Mouse (Mus musculus): ENCODE data around the gene Lrig2. TPM values are rescaled to one million over a fixed set of nuclear protein-coding genes. Genes with fewer than 3 reads are reported as not detected.
A peak's percentile ranks its signal among the peaks of the same experiment; 100 is the strongest.

Gene Lrig2
- total and polyA plus RNA-seq, 3 experiments, result 3.7 to 8.9 (median 8.9) TPM

- Histone ChIP-seq H3K4me3 (no peak overlapping the region), H3K27ac (no peak overlapping the region), H3K9ac (ENCODE audit: low read depth, low read length) (no peak overlapping the region), H3K79me2 (replicated peaks; ENCODE audit: control insufficient read depth, insufficient read depth, low read length) (no peaks in the 10 kb centered on the region), H3K27me3 (ENCODE audit: control insufficient read depth, insufficient read depth, low read length) (no peaks in the 10 kb centered on the region), H3K4me1 (ENCODE audit: control insufficient read depth, insufficient read depth, low read length) (no peaks in the 10 kb centered on the region), H3K36me3 (ENCODE audit: control insufficient read depth, insufficient read depth, low read length) (no peaks in the 10 kb centered on the region)
- DNase-seq, result no peak
- 50% methylated on average over 11 of the region's 11 CpGs for WGBS
- TF ChIP-seq POLR2A (IDR thresholded peaks at IDR 0.05; ENCODE audit: insufficient read depth, low read depth, low read length) (no peak), CTCF (IDR thresholded peaks at IDR 0.05) (no peak)
- intact Hi-C loops (cut with DNase I), result no loop called here
Observed at GRCm38 (mm10) chr3:104396067-104396735, 115.5 kb downstream of the Lrig2 start.

- no peak overlapping the region for H3K4me3 ChIP-seq
- 56% methylated on average over 10 of the region's 10 CpGs for WGBS
- no peaks in the 10 kb centered on the region for H3K79me2 ChIP-seq (replicated peaks; ENCODE audit: control insufficient read depth, insufficient read depth, low read length)
- peak; percentile 40 to 60 for DNase-seq
- no peak overlapping the region for H3K9ac ChIP-seq (ENCODE audit: low read depth, low read length)
- H3K27ac ChIP-seq, result no peak overlapping the region; the same call in 1 of the 2 replicates
- no peak for TF ChIP-seq POLR2A (IDR thresholded peaks at IDR 0.05; ENCODE audit: insufficient read depth, low read depth, low read length)
- no peak for TF ChIP-seq EP300 (IDR thresholded peaks at IDR 0.05; ENCODE audit: insufficient read depth, low read depth, low read length)
- no peak for TF ChIP-seq CTCF (IDR thresholded peaks at IDR 0.05)
- peaks cover 2% of the 10 kb centered on the region; the same call in 1 of the 2 replicates for H3K36me3 ChIP-seq (ENCODE audit: control insufficient read depth, insufficient read depth, low read length)
- intact Hi-C loops (cut with DNase I), result no loop called here
- H3K27me3 ChIP-seq (ENCODE audit: control insufficient read depth, insufficient read depth, low read length), result no peaks in the 10 kb centered on the region
- peaks cover 4% of the 10 kb centered on the region for H3K4me1 ChIP-seq (ENCODE audit: control insufficient read depth, insufficient read depth, low read length)
Observed at GRCm38 (mm10) chr3:104390072-104390471, 121.6 kb downstream of the Lrig2 start.

- H3K4me3 ChIP-seq, result no peak overlapping the region
- no peaks in the 10 kb centered on the region for H3K27me3 ChIP-seq (ENCODE audit: control insufficient read depth, insufficient read depth, low read length)
- no peaks in the 10 kb centered on the region for H3K79me2 ChIP-seq (replicated peaks; ENCODE audit: control insufficient read depth, insufficient read depth, low read length)
- H3K36me3 ChIP-seq (ENCODE audit: control insufficient read depth, insufficient read depth, low read length), result peaks cover 3% of the 10 kb centered on the region; the same call in 1 of the 2 replicates
- DNase-seq, result no peak
- H3K27ac ChIP-seq, result no peak overlapping the region
- TF ChIP-seq EP300 (IDR thresholded peaks at IDR 0.05; ENCODE audit: insufficient read depth, low read depth, low read length), result no peak
- TF ChIP-seq CTCF (IDR thresholded peaks at IDR 0.05), result no peak
- TF ChIP-seq POLR2A (IDR thresholded peaks at IDR 0.05; ENCODE audit: insufficient read depth, low read depth, low read length), result no peak
- peaks cover 4% of the 10 kb centered on the region for H3K4me1 ChIP-seq (ENCODE audit: control insufficient read depth, insufficient read depth, low read length)
- 82% methylated on average over 2 of the region's 2 CpGs for WGBS
- H3K9ac ChIP-seq (ENCODE audit: low read depth, low read length), result no peak overlapping the region
- intact Hi-C loops (cut with DNase I), result loop anchor here (2.0 to 5.0 kb wide), 2 partner anchors 43 to 167 kb away; partner anchors contain the start of gene Magi3
Observed at GRCm38 (mm10) chr3:104389449-104389848, 122.3 kb downstream of the Lrig2 start.

- peaks cover 3% of the 10 kb centered on the region; the same call in 1 of the 2 replicates for H3K36me3 ChIP-seq (ENCODE audit: control insufficient read depth, insufficient read depth, low read length)
- no peaks in the 10 kb centered on the region for H3K79me2 ChIP-seq (replicated peaks; ENCODE audit: control insufficient read depth, insufficient read depth, low read length)
- WGBS, result 28% methylated on average over 8 of the region's 8 CpGs
- H3K9ac ChIP-seq (ENCODE audit: low read depth, low read length), result no peak overlapping the region
- H3K4me1 ChIP-seq (ENCODE audit: control insufficient read depth, insufficient read depth, low read length), result peaks cover 13% of the 10 kb centered on the region
- no peaks in the 10 kb centered on the region for H3K27me3 ChIP-seq (ENCODE audit: control insufficient read depth, insufficient read depth, low read length)
- intact Hi-C loops (cut with DNase I), result loop anchor here (5.0 kb wide), 1 partner anchor 163 kb away; the partner anchor contains the start of gene Magi3
- DNase-seq, result peak; percentile 75 to 84
- H3K4me3 ChIP-seq, result no peak overlapping the region
- peak; percentile 66; the same call in 1 of the 2 replicates for TF ChIP-seq EP300 (IDR thresholded peaks at IDR 0.05; ENCODE audit: insufficient read depth, low read depth, low read length)
- no peak for TF ChIP-seq CTCF (IDR thresholded peaks at IDR 0.05)
- no peak for TF ChIP-seq POLR2A (IDR thresholded peaks at IDR 0.05; ENCODE audit: insufficient read depth, low read depth, low read length)
- peak overlapping the region; percentile 18; the same call in 1 of the 2 replicates for H3K27ac ChIP-seq
Observed at GRCm38 (mm10) chr3:104385587-104385986, 126.1 kb downstream of the Lrig2 start.

GRCm38 (mm10) chr3:104383681-104384341, 127.9 kb downstream of the Lrig2 start:
- Histone ChIP-seq H3K9ac (ENCODE audit: low read depth, low read length) (no peak overlapping the region), H3K4me3 (peak overlapping the region; percentile 4; the same call in 1 of the 2 replicates), H3K36me3 (ENCODE audit: control insufficient read depth, insufficient read depth, low read length) (peaks cover 3% of the 10 kb centered on the region; the same call in 1 of the 2 replicates), H3K27ac (peak overlapping the region; percentile 64), H3K79me2 (replicated peaks; ENCODE audit: control insufficient read depth, insufficient read depth, low read length) (no peaks in the 10 kb centered on the region), H3K27me3 (ENCODE audit: control insufficient read depth, insufficient read depth, low read length) (no peaks in the 10 kb centered on the region), H3K4me1 (ENCODE audit: control insufficient read depth, insufficient read depth, low read length) (peaks cover 13% of the 10 kb centered on the region)
- 25% methylated on average over 9 of the region's 9 CpGs for WGBS
- no peak for TF ChIP-seq CTCF (IDR thresholded peaks at IDR 0.05)
- no peak for TF ChIP-seq POLR2A (IDR thresholded peaks at IDR 0.05; ENCODE audit: insufficient read depth, low read depth, low read length)
- no peak for TF ChIP-seq EP300 (IDR thresholded peaks at IDR 0.05; ENCODE audit: insufficient read depth, low read depth, low read length)
- peak; percentile 34 to 53 for DNase-seq
- intact Hi-C loops (cut with DNase I), result no loop called here

GRCm38 (mm10) chr3:104378228-104378627, 133.5 kb downstream of the Lrig2 start:
- peaks cover 4% of the 10 kb centered on the region for H3K4me1 ChIP-seq (ENCODE audit: control insufficient read depth, insufficient read depth, low read length)
- intact Hi-C loops (cut with DNase I), result no loop called here
- no peaks in the 10 kb centered on the region for H3K79me2 ChIP-seq (replicated peaks; ENCODE audit: control insufficient read depth, insufficient read depth, low read length)
- 90% methylated on average over 3 of the region's 3 CpGs for WGBS
- no peak overlapping the region for H3K4me3 ChIP-seq
- no peak overlapping the region for H3K27ac ChIP-seq
- H3K9ac ChIP-seq (ENCODE audit: low read depth, low read length), result no peak overlapping the region
- H3K27me3 ChIP-seq (ENCODE audit: control insufficient read depth, insufficient read depth, low read length), result no peaks in the 10 kb centered on the region
- H3K36me3 ChIP-seq (ENCODE audit: control insufficient read depth, insufficient read depth, low read length), result no peaks in the 10 kb centered on the region
- no peak for TF ChIP-seq CTCF (IDR thresholded peaks at IDR 0.05)
- TF ChIP-seq EP300 (IDR thresholded peaks at IDR 0.05; ENCODE audit: insufficient read depth, low read depth, low read length), result no peak
- TF ChIP-seq POLR2A (IDR thresholded peaks at IDR 0.05; ENCODE audit: insufficient read depth, low read depth, low read length), result no peak
- DNase-seq, result no peak

All from heart, adult 2 months (tissue).